Mouse (Mus musculus) brain, embryonic 14.5 days (tissue): Measurements from ENCODE around the gene Luc7l3.

ENCODE experiments used
- CTCF ChIP-seq: fragments of 200-500 bp; IDR thresholded peaks from 2 replicates; pipeline ENCODE4 v1.5.1; 2012; ENCODE audit warnings: inconsistent platforms, mild to moderate bottlenecking, moderate library complexity, borderline replicate concordance; ENCODE audit not compliant: insufficient read depth, insufficient read length; ENCODE audit errors: extremely low read depth
- POLR2A ChIP-seq: fragments of 200-500 bp; IDR thresholded peaks from 2 replicates; pipeline ENCODE4 v1.6.1; 2012; ENCODE audit warnings: mild to moderate bottlenecking, inconsistent platforms, borderline replicate concordance; ENCODE audit not compliant: poor library complexity, insufficient read depth, insufficient read length, severe bottlenecking; ENCODE audit errors: extremely low read depth

DNA sequence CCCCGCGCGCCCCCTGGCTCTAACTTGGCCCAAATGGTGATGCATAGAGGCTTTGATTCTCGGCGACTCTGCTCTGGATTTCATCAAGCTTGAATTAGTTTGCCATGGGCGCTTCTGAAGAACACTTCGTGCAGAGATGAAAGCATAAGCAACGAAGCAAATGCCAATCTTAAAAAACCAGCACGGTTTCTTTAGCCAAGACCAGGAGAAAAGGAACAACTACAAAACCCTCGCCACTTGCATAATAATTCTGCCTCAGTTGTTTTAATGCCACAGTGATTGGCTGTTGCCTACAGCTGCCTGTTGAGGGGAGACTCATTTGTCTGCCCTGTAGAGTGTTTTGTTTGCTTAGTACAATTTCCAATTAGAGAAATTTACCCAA is 6.8 kb upstream of the Luc7l3 start:
- TF ChIP-seq POLR2A (no peak), CTCF (no peak)
